ENCODE assay signal across 25 mouse cellular contexts in genomic region chr9:43774427-43774826, GRCm38 (mm10). TPM values are rescaled to one million over a fixed set of nuclear protein-coding genes. Genes with fewer than 3 reads are reported as not detected.
A peak's percentile ranks its signal among the peaks of the same experiment; 100 is the strongest.
DNase-seq lines count a peak whose midpoint lies in the region; ATAC-seq and TF ChIP-seq lines count a peak whose summit lies in the region.
"Had no signal": no experiment of that assay in that cellular context is flagged by ENCODE, and none has a peak within 500 bp of the region (broad histone marks: within the 10 kb centered on the region; RNA-seq: fewer than 3 reads in every experiment).

No protein-coding gene starts in this region.

- H3K4me3 ChIP-seq in embryonic facial prominence, embryonic 15.5 days (replicated peaks), result no peak overlapping the region
- H3K4me3 ChIP-seq in embryonic facial prominence, embryonic 10.5 days, result no peak overlapping the region
- no peak overlapping the region for H3K4me3 ChIP-seq in kidney, adult 2 months (ENCODE audit: insufficient read depth, low read depth, low read length)
- H3K4me3 ChIP-seq in spleen, adult 2 months (ENCODE audit: extremely low read depth, insufficient read depth, insufficient read length), result no peak overlapping the region
- no peak overlapping the region for H3K4me3 ChIP-seq in stomach, postnatal 0 days (ENCODE audit: low read depth, low read length)
- H3K4me3 ChIP-seq: embryonic facial prominence, embryonic 13.5 days; forebrain, embryonic 13.5 days; forebrain, embryonic 15.5 days had no signal

- H3K36me3 ChIP-seq in embryonic facial prominence, embryonic 15.5 days, result no peaks in the 10 kb centered on the region
- no peaks in the 10 kb centered on the region for H3K36me3 ChIP-seq in embryonic facial prominence, embryonic 10.5 days (replicated peaks)
- no peaks in the 10 kb centered on the region for H3K36me3 ChIP-seq in kidney, adult 2 months (ENCODE audit: control insufficient read depth, insufficient read depth, low read length)
- H3K36me3 ChIP-seq in spleen, adult 2 months (ENCODE audit: control insufficient read depth, insufficient read depth, low read length), result no peaks in the 10 kb centered on the region
- no peaks in the 10 kb centered on the region for H3K36me3 ChIP-seq in stomach, postnatal 0 days (ENCODE audit: control insufficient read depth, insufficient read depth, low read length)
- H3K36me3 ChIP-seq: embryonic facial prominence, embryonic 13.5 days; forebrain, embryonic 15.5 days; G1E had no signal

- TF ChIP-seq CTCF in kidney, adult 2 months (conservative IDR thresholded peaks at IDR 0.05; ENCODE audit: insufficient read depth, insufficient read length, low read depth, low read length), result no peak
- TF ChIP-seq CTCF in spleen, adult 2 months (IDR thresholded peaks at IDR 0.05; ENCODE audit: extremely low read depth, insufficient read depth, insufficient read length, insufficient replicate concordance), result no peak
- no peak for TF ChIP-seq CTCF in stomach, postnatal 0 days (IDR thresholded peaks at IDR 0.05; ENCODE audit: low read depth)

- TF ChIP-seq EP300 in stomach, postnatal 0 days (optimal IDR thresholded peaks at IDR 0.05), result no peak

- H3K27me3 ChIP-seq in embryonic facial prominence, embryonic 15.5 days, result no peaks in the 10 kb centered on the region
- H3K27me3 ChIP-seq in embryonic facial prominence, embryonic 10.5 days (replicated peaks; ENCODE audit: low read depth, poor library complexity, severe bottlenecking), result no peaks in the 10 kb centered on the region
- no peaks in the 10 kb centered on the region for H3K27me3 ChIP-seq in kidney, adult 2 months (replicated peaks; ENCODE audit: control insufficient read depth, insufficient read depth, low read length)
- H3K27me3 ChIP-seq in spleen, adult 2 months (ENCODE audit: control insufficient read depth, insufficient read depth, low read length), result no peaks in the 10 kb centered on the region
- no peaks in the 10 kb centered on the region for H3K27me3 ChIP-seq in stomach, postnatal 0 days (ENCODE audit: control insufficient read depth, insufficient read depth, low read length)
- H3K27me3 ChIP-seq: CH12.LX; embryonic facial prominence, embryonic 13.5 days; forebrain, embryonic 13.5 days; forebrain, embryonic 15.5 days; Patski had no signal

- H3K9me3 ChIP-seq in embryonic facial prominence, embryonic 15.5 days (replicated peaks), result no peaks in the 10 kb centered on the region
- no peaks in the 10 kb centered on the region for H3K9me3 ChIP-seq in embryonic facial prominence, embryonic 10.5 days
- no peaks in the 10 kb centered on the region for H3K9me3 ChIP-seq in stomach, postnatal 0 days (ENCODE audit: control insufficient read depth, low read length)
- H3K9me3 ChIP-seq: embryonic facial prominence, embryonic 13.5 days; forebrain, embryonic 13.5 days; forebrain, embryonic 15.5 days had no signal

- no peak for ATAC-seq in embryonic facial prominence, embryonic 15.5 days (ENCODE audit: insufficient number of reproducible peaks, low FRiP score, low TSS enrichment, low read depth)
- ATAC-seq in stomach, postnatal 0 days (ENCODE audit: low FRiP score, low TSS enrichment), result no peak
- ATAC-seq: activated CD4-positive, CD25-positive, alpha-beta regulatory T cell, adult 4 months; CD4-positive, CD25-positive, alpha-beta regulatory T cell, adult 4 months; forebrain, embryonic 13.5 days; forebrain, embryonic 15.5 days; Patski had no signal

- no peak for TF ChIP-seq POLR2A in kidney, adult 2 months (IDR thresholded peaks at IDR 0.05; ENCODE audit: low read depth, low read length)
- TF ChIP-seq POLR2A in spleen, adult 2 months (IDR thresholded peaks at IDR 0.05; ENCODE audit: low read depth, low read length), result no peak

- H3K9ac ChIP-seq in embryonic facial prominence, embryonic 15.5 days, result no peak overlapping the region
- H3K9ac ChIP-seq in stomach, postnatal 0 days (ENCODE audit: low read length), result no peak overlapping the region
- H3K9ac ChIP-seq: embryonic facial prominence, embryonic 13.5 days; forebrain, embryonic 13.5 days; forebrain, embryonic 15.5 days had no signal

- H3K4me2 ChIP-seq in embryonic facial prominence, embryonic 15.5 days (replicated peaks), result no peak overlapping the region
- H3K4me2 ChIP-seq in stomach, postnatal 0 days (replicated peaks; ENCODE audit: low read depth), result no peak overlapping the region
- H3K4me2 ChIP-seq: embryonic facial prominence, embryonic 13.5 days; forebrain, embryonic 13.5 days; forebrain, embryonic 15.5 days had no signal

- H3K27ac ChIP-seq in embryonic facial prominence, embryonic 15.5 days (replicated peaks), result peak overlapping the region; percentile 24; the same call in 1 of the 2 replicates
- H3K27ac ChIP-seq in embryonic facial prominence, embryonic 10.5 days (replicated peaks), result no peak overlapping the region
- no peak overlapping the region for H3K27ac ChIP-seq in kidney, adult 2 months (ENCODE audit: insufficient read depth, low read depth, low read length)
- H3K27ac ChIP-seq in spleen, adult 2 months (ENCODE audit: insufficient read depth, low read length), result peak overlapping the region; percentile 43; the same call in 1 of the 2 replicates
- H3K27ac ChIP-seq in stomach, postnatal 0 days (replicated peaks), result 0 out of 2 replicates have a peak overlapping the region, but pooled peaks have one; percentile 30
- H3K27ac ChIP-seq: embryonic facial prominence, embryonic 13.5 days; forebrain, embryonic 13.5 days; forebrain, embryonic 15.5 days had no signal

- DNase-seq in embryonic facial prominence, embryonic 10.5 days (ENCODE audit: low spot score), result no peak
- DNase-seq in kidney, adult 2 months, result peak; percentile 54
- no peak for DNase-seq in kidney, adult 9 months
- DNase-seq in spleen, adult 2 months (ENCODE audit: low read depth in 1 of 2, low spot score in 2 of 2), result no peak
- DNase-seq in spleen, postnatal 10 days (ENCODE audit: low spot score in 2 of 2), result no peak
- no peak for DNase-seq in stomach, postnatal 0 days (ENCODE audit: low spot score)
- DNase-seq in gastrocnemius, adult 8-10 months (ENCODE audit: low spot score in 2 of 2), result no peak
- DNase-seq: adrenal gland, adult 8-10 months; adrenal gland, postnatal 14 days; adrenal gland, postnatal 36 days; B cell, adult 2 months; cerebellum, adult 11-12 months; cerebellum, adult 2 months; cerebellum, adult 9-10 months; cerebellum, postnatal 10 days; cerebellum, postnatal 25 days had no signal

- 68% methylated on average over 5 of the region's 5 CpGs for WGBS in embryonic facial prominence, embryonic 15.5 days
- WGBS in embryonic facial prominence, embryonic 10.5 days, result 73% methylated on average over 5 of the region's 5 CpGs
- 52% methylated on average over 5 of the region's 5 CpGs for WGBS in kidney, adult 2 months
- WGBS in spleen, adult 2 months, result 83% methylated on average over 5 of the region's 5 CpGs
- whole genome bisulfite sequencing in stomach, postnatal 0 days, result 59% methylated on average over 5 of the region's 5 CpGs

- peaks cover 88% of the 10 kb centered on the region for H3K4me1 ChIP-seq in embryonic facial prominence, embryonic 15.5 days
- peaks cover 78% of the 10 kb centered on the region for H3K4me1 ChIP-seq in embryonic facial prominence, embryonic 10.5 days
- H3K4me1 ChIP-seq in kidney, adult 2 months (ENCODE audit: control insufficient read depth, insufficient read depth, low read length), result peaks cover 27% of the 10 kb centered on the region; the same call in 1 of the 2 replicates
- no peaks in the 10 kb centered on the region for H3K4me1 ChIP-seq in spleen, adult 2 months (ENCODE audit: control insufficient read depth, insufficient read depth, insufficient read length)
- H3K4me1 ChIP-seq in stomach, postnatal 0 days (replicated peaks; ENCODE audit: control insufficient read depth, insufficient read depth), result no peaks in the 10 kb centered on the region

RNA-seq across cellular contexts. Expression of gene Nectin1, which starts 30.6 kb away (rescaled TPM):
- polyA plus RNA-seq in embryonic facial prominence, embryonic 15.5 days (2015; fragmentation: Nextera tagmentation; extraction: Ambion mirVana), result 13.4 and 15.1 TPM in 2 replicates
- 5.0 TPM in 2 replicates for polyA plus RNA-seq in embryonic facial prominence, embryonic 10.5 days (2016; fragmentation: Nextera tagmentation; extraction: Ambion mirVana)
- 26.5 and 27.6 TPM in 2 replicates for polyA plus RNA-seq in kidney, adult 2 months (2012; rRNA removed)
- 5.1 and 5.6 TPM in 2 replicates for polyA plus RNA-seq in spleen, adult 2 months (2012; rRNA removed)
- polyA plus RNA-seq in stomach, postnatal 0 days (2015; fragmentation: Nextera tagmentation; extraction: Ambion mirVana), result 5.9 and 6.7 TPM in 2 replicates
- 1 to 10 TPM; 1.0 to 2.1 (median 1.5) TPM for total RNA-seq in gastrocnemius, adult 8-10 months (2022)
- polyA plus RNA-seq: G1E had no signal

Comparison
In these comparisons a context has a peak if more than half of its experiments do, and no peak if none do; other contexts are left out.
1. H3K27ac ChIP-seq: peak in embryonic facial prominence, embryonic 15.5 days (single experiment), spleen, adult 2 months (single experiment) and stomach, postnatal 0 days (single experiment); none in embryonic facial prominence, embryonic 10.5 days (single experiment) and kidney, adult 2 months (single experiment).